Mouse (Mus musculus): ENCODE measurements around the gene Atr. TPM values are rescaled to one million over a fixed set of nuclear protein-coding genes. Genes with fewer than 3 reads are reported as not detected.

The Atr gene
- 9.0 TPM for polyA plus RNA-seq (2021)

DNA sequence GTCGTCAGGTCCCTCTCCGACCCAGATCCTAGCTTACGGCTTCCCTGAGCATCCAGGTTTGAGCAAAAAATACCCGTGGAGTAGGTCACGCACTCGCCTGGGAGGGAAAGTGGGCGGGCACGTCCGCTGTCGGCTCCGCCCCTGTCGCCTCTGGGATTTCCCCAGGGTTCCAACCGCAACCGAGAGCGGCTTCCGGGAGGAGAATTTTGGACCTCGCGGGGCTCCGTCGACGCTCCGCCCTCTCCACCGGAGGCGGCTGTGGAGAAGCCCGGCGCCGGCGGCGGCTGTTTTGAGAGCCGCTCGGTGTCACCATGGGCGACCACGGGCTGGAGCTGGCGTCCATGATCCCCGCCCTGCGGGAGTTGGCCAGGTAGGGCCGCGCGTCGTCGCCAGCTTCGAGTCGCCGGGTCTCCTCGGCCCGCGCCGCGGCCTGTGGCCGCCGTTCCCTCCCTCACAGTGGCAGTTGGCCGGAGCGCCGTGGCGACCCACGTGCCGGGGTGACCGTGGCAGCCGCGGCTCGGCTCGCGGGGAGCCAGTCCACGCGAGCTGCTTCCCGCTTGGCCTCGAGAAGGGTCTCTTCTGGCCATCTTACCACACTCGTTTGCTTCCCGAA lies at the start of gene Atr:
Atr (plus strand) TSS at position 184 of the 613 bp plus-strand sequence.
- TF ChIP-seq CTCF (IDR thresholded peaks at IDR 0.05) = no peak
- CTCF ChIA-PET = interaction anchor here (1.0 to 1.5 kb wide), 2 partner anchors 10 to 332 kb away, joined by 3 to 4 read pairs; no protein-coding TSS in a partner anchor
- no peaks in the 10 kb centered on the region for H3K27me3 ChIP-seq
- DNase-seq (ENCODE audit: low read depth, low spot score) = peak; percentile 74
- ATAC-seq = peak; percentile 75
- POLR2A ChIA-PET = no interaction called here
- in situ Hi-C loops (cut with MboI; ENCODE audit: low pct_unique_long_range_greater_than_20kb) = loop anchor here (5.0 kb wide), 2 partner anchors 160 to 325 kb away; no protein-coding TSS in a partner anchor

DNA sequence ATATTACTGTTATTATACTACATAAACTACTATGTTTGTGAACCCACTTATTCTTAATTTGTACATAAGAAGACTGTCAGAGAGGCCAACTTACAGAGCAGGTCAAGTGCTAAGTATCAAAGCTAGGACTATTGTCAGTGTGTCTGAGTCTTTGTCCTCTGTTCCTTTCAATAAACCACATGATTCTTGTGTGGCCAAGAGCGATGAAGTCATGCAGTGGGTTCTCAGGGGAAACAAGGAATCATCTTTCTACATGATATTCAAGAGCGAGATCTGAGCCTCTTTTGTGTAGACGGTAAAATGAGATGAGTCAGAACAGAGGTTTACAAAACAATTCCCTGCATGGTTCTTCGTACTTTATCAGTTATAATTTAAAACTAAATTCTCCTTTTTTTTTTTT lies 47.8 kb upstream of the Atr start:
- H3K27me3 ChIP-seq = no peaks in the 10 kb centered on the region
- no peak for ATAC-seq
- POLR2A ChIA-PET = interaction anchor here (0.6 kb wide), 1 partner anchor 1366 kb away, joined by 5 read pairs; no protein-coding TSS in a partner anchor
- no peak for DNase-seq (ENCODE audit: low read depth, low spot score)
- CTCF ChIA-PET = no interaction called here
- in situ Hi-C loops (cut with MboI; ENCODE audit: low pct_unique_long_range_greater_than_20kb) = no loop called here
- TF ChIP-seq CTCF (IDR thresholded peaks at IDR 0.05) = no peak

- CTCF ChIA-PET = no interaction called here
- in situ Hi-C loops (cut with MboI; ENCODE audit: low pct_unique_long_range_greater_than_20kb) = no loop called here
- no peak for TF ChIP-seq CTCF (IDR thresholded peaks at IDR 0.05)
- no peak for DNase-seq (ENCODE audit: low read depth, low spot score)
- no peak for ATAC-seq
- no peaks in the 10 kb centered on the region for H3K27me3 ChIP-seq
- POLR2A ChIA-PET = no interaction called here
These were observed 45.6 kb upstream of the Atr start for GRCm38 (mm10) chr9:95811817-95812216.

DNA sequence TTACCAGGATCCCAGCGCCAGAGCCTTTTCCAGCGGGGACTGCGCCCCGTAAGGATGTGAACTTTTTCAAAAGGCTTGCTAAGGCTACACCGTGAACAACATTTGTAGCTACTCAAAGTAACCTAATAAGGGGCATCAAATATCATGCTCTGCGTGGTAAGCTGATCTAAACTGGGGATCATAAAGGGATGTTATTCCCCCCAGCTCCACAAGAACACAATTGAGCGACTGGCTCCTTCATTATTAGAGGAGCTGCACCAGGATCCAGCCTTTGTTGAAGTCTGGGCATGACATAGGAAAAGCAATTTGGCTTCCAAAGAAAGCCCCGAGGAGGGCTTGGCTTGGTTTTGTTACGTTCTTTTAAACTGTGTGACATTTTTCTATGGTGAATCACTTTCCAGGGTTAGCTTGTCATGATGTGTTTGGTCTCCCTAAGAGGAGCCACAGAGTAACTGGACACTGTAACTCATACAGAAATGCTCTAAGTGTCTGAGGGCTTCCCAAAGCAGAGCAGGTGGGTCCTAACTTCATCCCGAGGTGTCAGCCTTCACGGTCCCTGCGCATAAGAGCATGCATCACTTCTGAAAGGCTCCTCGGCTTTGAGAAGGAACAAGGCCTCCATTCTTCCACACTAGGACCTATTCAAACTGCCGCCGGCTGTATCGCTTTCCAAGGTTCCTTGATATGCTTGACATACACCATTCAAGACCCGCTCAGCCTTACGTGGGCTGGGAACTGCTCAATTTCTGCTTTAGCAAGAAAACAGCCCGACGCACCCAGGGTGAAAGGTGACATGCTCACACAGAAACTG lies 43.5 kb upstream of the Atr start:
- DNase-seq (ENCODE audit: low read depth, low spot score) (peak; percentile 24), ATAC-seq (peak; percentile 92)
- in situ Hi-C loops (cut with MboI; ENCODE audit: low pct_unique_long_range_greater_than_20kb) = no loop called here
- ChIA-PET POLR2A (no interaction called here), CTCF (no interaction called here)
- TF ChIP-seq CTCF (IDR thresholded peaks at IDR 0.05) = no peak
- H3K27me3 ChIP-seq = no peaks in the 10 kb centered on the region

GRCm38 (mm10) chr9:95815015-95815673 lies 42.3 kb upstream of the Atr start:
- DNase-seq (ENCODE audit: low read depth, low spot score) (no peak), ATAC-seq (no peak)
- no peaks in the 10 kb centered on the region for H3K27me3 ChIP-seq
- ChIA-PET CTCF (interaction anchor here (1.3 kb wide), 1 partner anchor 13 kb away, joined by 3 read pairs; no protein-coding TSS in a partner anchor), POLR2A (no interaction called here)
- in situ Hi-C loops (cut with MboI; ENCODE audit: low pct_unique_long_range_greater_than_20kb) = no loop called here
- TF ChIP-seq CTCF (IDR thresholded peaks at IDR 0.05) = no peak

DNA sequence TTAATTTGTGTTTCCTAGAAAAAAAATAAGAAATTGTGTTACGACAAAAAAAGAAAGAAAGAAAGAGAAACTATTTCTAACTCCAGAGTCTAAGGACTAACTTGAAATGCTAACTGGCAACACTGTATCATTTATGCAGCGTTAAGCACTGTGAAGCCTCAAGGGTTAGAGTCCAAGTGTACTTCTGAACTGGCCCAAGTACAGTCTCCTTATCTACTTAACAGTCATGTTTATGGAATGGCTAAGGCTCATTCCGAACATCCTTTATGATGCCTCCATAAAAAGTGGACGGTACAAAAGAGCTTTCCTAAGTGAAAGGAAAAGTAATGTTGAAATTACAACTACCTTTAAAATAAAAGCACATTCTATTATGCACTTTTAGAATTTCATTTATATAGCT lies 41.7 kb upstream of the Atr start:
- in situ Hi-C loops (cut with MboI; ENCODE audit: low pct_unique_long_range_greater_than_20kb) = no loop called here
- ATAC-seq = no peak
- no peak for DNase-seq (ENCODE audit: low read depth, low spot score)
- ChIA-PET POLR2A (no interaction called here), CTCF (interaction anchor here (1.3 kb wide), 1 partner anchor 12 kb away, joined by 3 read pairs; no protein-coding TSS in a partner anchor)
- H3K27me3 ChIP-seq = no peaks in the 10 kb centered on the region
- no peak for TF ChIP-seq CTCF (IDR thresholded peaks at IDR 0.05)

DNA sequence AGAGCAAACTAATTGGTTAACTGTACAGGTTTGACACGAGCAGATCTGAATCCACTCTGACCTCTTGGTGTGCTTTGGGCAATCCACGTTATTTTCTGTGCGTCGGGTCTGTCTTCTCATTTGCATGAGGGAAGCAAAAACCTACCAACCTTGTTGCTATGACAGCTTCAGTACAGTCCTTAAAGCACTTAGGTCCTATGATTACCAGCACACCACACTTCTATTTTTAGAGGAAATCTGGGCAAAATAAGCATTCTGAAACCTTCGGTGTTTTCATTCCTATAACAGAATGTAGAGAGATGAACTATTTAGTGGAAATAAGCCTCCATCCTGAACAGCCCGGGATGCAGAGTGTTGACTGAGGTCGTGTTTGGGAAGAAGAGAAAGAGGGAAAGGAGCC lies 34.9 kb upstream of the Atr start:
- CTCF ChIA-PET = no interaction called here
- TF ChIP-seq CTCF (IDR thresholded peaks at IDR 0.05) = no peak
- POLR2A ChIA-PET = no interaction called here
- DNase-seq (ENCODE audit: low read depth, low spot score) (no peak), ATAC-seq (no peak)
- peaks cover 4% of the 10 kb centered on the region for H3K27me3 ChIP-seq
- in situ Hi-C loops (cut with MboI; ENCODE audit: low pct_unique_long_range_greater_than_20kb) = no loop called here

GRCm38 (mm10) chr9:95827565-95827964 lies 29.8 kb upstream of the Atr start:
- in situ Hi-C loops (cut with MboI; ENCODE audit: low pct_unique_long_range_greater_than_20kb) = no loop called here
- no peak for TF ChIP-seq CTCF (IDR thresholded peaks at IDR 0.05)
- DNase-seq (ENCODE audit: low read depth, low spot score) (no peak), ATAC-seq (no peak)
- CTCF ChIA-PET = interaction anchor here (0.9 kb wide), 1 partner anchor 12 kb away, joined by 3 read pairs; no protein-coding TSS in a partner anchor
- POLR2A ChIA-PET = interaction anchor here (0.9 kb wide), 1 partner anchor 10 kb away, joined by 3 read pairs; no protein-coding TSS in a partner anchor
- peaks cover 4% of the 10 kb centered on the region for H3K27me3 ChIP-seq

DNA sequence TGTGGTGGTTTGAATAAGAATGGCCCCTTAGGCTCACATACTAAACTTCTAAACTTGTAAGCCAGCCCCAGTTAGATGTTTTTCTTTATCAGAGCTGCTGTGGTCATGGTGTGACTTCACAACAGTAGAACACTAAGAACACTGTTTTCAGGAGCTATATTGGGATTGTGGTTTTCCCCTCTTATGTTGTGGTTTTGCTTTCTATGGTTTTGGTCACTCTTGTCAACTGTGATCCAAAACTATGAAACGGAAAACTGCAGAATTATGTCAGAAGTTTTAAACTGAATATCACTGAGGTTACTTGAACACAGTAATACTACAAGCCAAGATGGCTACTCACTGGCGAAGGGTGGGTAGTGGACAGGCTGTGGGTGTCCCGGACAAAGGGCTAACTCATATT lies 24.6 kb upstream of the Atr start:
- no peak for ATAC-seq
- H3K27me3 ChIP-seq = peaks cover 3% of the 10 kb centered on the region
- no peak for TF ChIP-seq CTCF (IDR thresholded peaks at IDR 0.05)
- ChIA-PET CTCF (interaction anchor here (1.7 kb wide), 1 partner anchor 13 kb away, joined by 3 read pairs; no protein-coding TSS in a partner anchor), POLR2A (no interaction called here)
- no peak for DNase-seq (ENCODE audit: low read depth, low spot score)
- in situ Hi-C loops (cut with MboI; ENCODE audit: low pct_unique_long_range_greater_than_20kb) = no loop called here

GRCm38 (mm10) chr9:95834799-95835198 lies 22.6 kb upstream of the Atr start:
- ChIA-PET CTCF (interaction anchor here (1.2 to 2.1 kb wide), 3 partner anchors 14 to 18 kb away, joined by 4 to 6 read pairs (median 5); no protein-coding TSS in a partner anchor), POLR2A (interaction anchor here (0.6 kb wide), 1 partner anchor 81 kb away, joined by 3 read pairs; no protein-coding TSS in a partner anchor)
- no peak for TF ChIP-seq CTCF (IDR thresholded peaks at IDR 0.05)
- in situ Hi-C loops (cut with MboI; ENCODE audit: low pct_unique_long_range_greater_than_20kb) = no loop called here
- H3K27me3 ChIP-seq = peaks cover 8% of the 10 kb centered on the region
- DNase-seq (ENCODE audit: low read depth, low spot score) (no peak), ATAC-seq (no peak)

Data from Patski (cell line).